7 mouse cellular contexts compared by ENCODE assay signal in the genomic region with DNA sequence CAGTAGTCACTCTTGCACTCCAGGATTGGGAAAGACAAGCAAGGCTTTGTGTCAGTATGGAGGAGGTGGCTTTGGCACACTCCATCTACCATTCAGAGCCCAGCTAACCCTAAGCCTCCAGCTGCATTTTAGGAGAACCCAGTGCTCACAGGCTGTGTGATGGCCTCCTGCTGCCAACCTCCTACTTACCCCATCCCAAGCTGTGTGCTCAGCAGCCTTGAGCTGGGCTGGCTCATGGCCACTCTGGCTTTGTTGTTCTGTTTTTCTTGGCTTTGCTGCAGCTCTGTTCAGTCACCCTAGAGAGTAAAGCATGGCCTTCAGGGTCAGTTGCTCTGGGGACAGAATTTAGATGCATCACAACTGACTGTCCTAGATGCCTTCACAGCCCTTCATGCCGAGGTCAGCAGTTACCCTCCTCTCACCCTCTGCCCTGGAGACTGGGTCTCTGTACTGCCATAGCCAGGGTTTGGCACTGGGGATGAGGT. TPM values are rescaled to one million over a fixed set of nuclear protein-coding genes. Genes with fewer than 3 reads are reported as not detected.
DNase-seq lines count a peak whose midpoint lies in the region; ATAC-seq lines count a peak whose summit lies in the region.

No protein-coding gene starts in this region.

- H3K27me3 ChIP-seq in midbrain, embryonic 14.5 days (ENCODE audit: control insufficient read depth, insufficient read depth, low read length), result no peaks in the 10 kb centered on the region
- no peaks in the 10 kb centered on the region for H3K27me3 ChIP-seq in midbrain, embryonic 11.5 days (ENCODE audit: control insufficient read depth, insufficient read depth, low read length)

- H3K9ac ChIP-seq in midbrain, embryonic 14.5 days (replicated peaks; ENCODE audit: low read length), result no peak overlapping the region
- no peak overlapping the region for H3K9ac ChIP-seq in midbrain, embryonic 11.5 days (ENCODE audit: low read length)

- H3K4me2 ChIP-seq in midbrain, embryonic 14.5 days (ENCODE audit: low read length), result no peak overlapping the region
- H3K4me2 ChIP-seq in midbrain, embryonic 11.5 days, result no peak overlapping the region

- H3K9me3 ChIP-seq in midbrain, embryonic 14.5 days (ENCODE audit: control insufficient read depth, low read length), result no peaks in the 10 kb centered on the region
- no peaks in the 10 kb centered on the region for H3K9me3 ChIP-seq in midbrain, embryonic 11.5 days (ENCODE audit: control insufficient read depth, low read length)

- H3K4me1 ChIP-seq in midbrain, embryonic 14.5 days (ENCODE audit: control insufficient read depth, insufficient read depth, low read length), result no peaks in the 10 kb centered on the region
- no peaks in the 10 kb centered on the region for H3K4me1 ChIP-seq in midbrain, embryonic 11.5 days (ENCODE audit: control insufficient read depth, insufficient read depth, low read length)

- peak; percentile 25 for DNase-seq in midbrain, embryonic 14.5 days
- no peak for DNase-seq in midbrain, embryonic 11.5 days (ENCODE audit: low spot score, missing footprints)
- peak; percentile 70 for DNase-seq in cerebellum, adult 9-11 months
- peak; percentile 56 for DNase-seq in heart, postnatal 4 days
- peak; percentile 78 to 79 for DNase-seq in left cerebral cortex, adult 9 months (ENCODE audit: low spot score in 2 of 2)
- peak; percentile 51 to 66 for DNase-seq in right cerebral cortex, adult 2 months (ENCODE audit: low spot score in 2 of 2)
- DNase-seq in spleen, postnatal 10 days (ENCODE audit: low spot score in 2 of 2), result no peak

- no peaks in the 10 kb centered on the region for H3K36me3 ChIP-seq in midbrain, embryonic 14.5 days (ENCODE audit: control insufficient read depth, insufficient read depth, low read length)
- H3K36me3 ChIP-seq in midbrain, embryonic 11.5 days (ENCODE audit: control insufficient read depth, insufficient read depth, low read length), result no peaks in the 10 kb centered on the region

- H3K4me3 ChIP-seq in midbrain, embryonic 14.5 days (replicated peaks; ENCODE audit: low read depth, low read length), result no peak overlapping the region
- no peak overlapping the region for H3K4me3 ChIP-seq in midbrain, embryonic 11.5 days (ENCODE audit: low read depth, low read length)

- 75% methylated on average over 1 of the region's 1 CpGs for WGBS in midbrain, embryonic 14.5 days
- 89% methylated on average over 1 of the region's 1 CpGs for WGBS in midbrain, embryonic 11.5 days

- peak; percentile 17; the same call in 1 of the 2 replicates for ATAC-seq in midbrain, embryonic 14.5 days (ENCODE audit: low FRiP score, low TSS enrichment)
- no peak for ATAC-seq in midbrain, embryonic 11.5 days (ENCODE audit: low FRiP score)

- H3K27ac ChIP-seq in midbrain, embryonic 14.5 days (replicated peaks; ENCODE audit: low read depth, low read length), result no peak overlapping the region
- H3K27ac ChIP-seq in midbrain, embryonic 11.5 days (ENCODE audit: low read depth, low read length), result no peak overlapping the region

RNA-seq across cellular contexts. Expression of a gene that starts 12.7 kb away (rescaled TPM):
- polyA plus RNA-seq in midbrain, embryonic 14.5 days (2014; fragmentation: Nextera tagmentation; extraction: Ambion mirVana), result not detected in 2 replicates
- not detected in 2 replicates for polyA plus RNA-seq in midbrain, embryonic 11.5 days (2014; fragmentation: Nextera tagmentation; extraction: Ambion mirVana)
- not detected for total RNA-seq in heart, postnatal 4 days (2021)

RNA-seq across cellular contexts. Expression of a gene that starts 24.4 kb away (rescaled TPM):
- polyA plus RNA-seq in midbrain, embryonic 14.5 days (2014; fragmentation: Nextera tagmentation; extraction: Ambion mirVana), result not detected in 2 replicates
- not detected in 2 replicates for polyA plus RNA-seq in midbrain, embryonic 11.5 days (2014; fragmentation: Nextera tagmentation; extraction: Ambion mirVana)
- not detected for total RNA-seq in heart, postnatal 4 days (2021)

RNA-seq across cellular contexts. Expression of a gene that starts 35.5 kb away (rescaled TPM):
- polyA plus RNA-seq in midbrain, embryonic 14.5 days (2014; fragmentation: Nextera tagmentation; extraction: Ambion mirVana), result 0.30 TPM in 1 of 2 replicates, not detected in the other
- polyA plus RNA-seq in midbrain, embryonic 11.5 days (2014; fragmentation: Nextera tagmentation; extraction: Ambion mirVana), result not detected in 2 replicates
- total RNA-seq in heart, postnatal 4 days (2021), result not detected

RNA-seq across cellular contexts. Expression of a gene that starts 35.5 kb away (rescaled TPM):
- polyA plus RNA-seq in midbrain, embryonic 14.5 days (2014; fragmentation: Nextera tagmentation; extraction: Ambion mirVana), result not detected in 2 replicates
- not detected in 2 replicates for polyA plus RNA-seq in midbrain, embryonic 11.5 days (2014; fragmentation: Nextera tagmentation; extraction: Ambion mirVana)
- total RNA-seq in heart, postnatal 4 days (2021), result not detected

RNA-seq across cellular contexts. Expression of a gene that starts 48.4 kb away (rescaled TPM):
- polyA plus RNA-seq in midbrain, embryonic 14.5 days (2014; fragmentation: Nextera tagmentation; extraction: Ambion mirVana), result 4.1 and 8.6 TPM in 2 replicates
- 6.0 and 7.0 TPM in 2 replicates for polyA plus RNA-seq in midbrain, embryonic 11.5 days (2014; fragmentation: Nextera tagmentation; extraction: Ambion mirVana)
- 1 to 10 TPM; 1.3 to 1.8 TPM for total RNA-seq in heart, postnatal 4 days (2021)

Comparison
In these comparisons a context has a peak if more than half of its experiments do, and no peak if none do; other contexts are left out.
1. DNase-seq: peak in midbrain, embryonic 14.5 days (single experiment), cerebellum, adult 9-11 months (single experiment), heart, postnatal 4 days (single experiment), left cerebral cortex, adult 9 months (2 of 2) and right cerebral cortex, adult 2 months (2 of 2); none in midbrain, embryonic 11.5 days (single experiment) and spleen, postnatal 10 days (0 of 2).